Mouse (Mus musculus) liver, embryonic 11.5 days (tissue): Measurements from ENCODE around the gene Washc1. TPM values are rescaled to one million over a fixed set of nuclear protein-coding genes. Genes with fewer than 3 reads are reported as not detected.
"Not testable (repeated sequence)": the region's sequence is repeated elsewhere in the genome, so short reads cannot be mapped to it uniquely, and the experiment has no call there.

Experiments used
- ATAC-seq: fragments of 200-750 bp; cut with Nextera tagmentation; replicated peaks from 2 replicates; pipeline ENCODE4 v1.8.0; 2017; ENCODE audit warnings: moderate number of reproducible peaks, mild to moderate bottlenecking, moderate TSS enrichment, moderate library complexity; ENCODE audit not compliant: low FRiP score
- DNase-seq: peaks from one replicate; pipeline ENCODE4 v3.0.0-alpha.2; 2017; ENCODE audit warnings: low spot score
- H3K27ac ChIP-seq: fragments of 300-500 bp; sonication (generic); 2 replicates; pipeline ENCODE4 v1.5.1; 2014; ENCODE audit warnings: mild to moderate bottlenecking, low read depth, low read length, control low read depth
- H3K27me3 ChIP-seq: fragments of 300-500 bp; sonication (generic); replicated peaks from 2 replicates; pipeline ENCODE4 v1.6.1; 2014; ENCODE audit warnings: low read length, mixed read lengths; ENCODE audit not compliant: control insufficient read depth, insufficient read depth
- H3K36me3 ChIP-seq: fragments of 300-500 bp; sonication (generic); 2 replicates; pipeline ENCODE4 v1.6.1; 2014; ENCODE audit warnings: mild to moderate bottlenecking, low read length, moderate library complexity, mixed read lengths; ENCODE audit not compliant: control insufficient read depth, insufficient read depth
- H3K4me1 ChIP-seq: fragments of 300-500 bp; sonication (generic); replicated peaks from 2 replicates; pipeline ENCODE4 v1.6.1; 2014; ENCODE audit warnings: low read length, mixed read lengths; ENCODE audit not compliant: control insufficient read depth, insufficient read depth
- H3K4me2 ChIP-seq: fragments of 300-500 bp; sonication (generic); 2 replicates; pipeline ENCODE4 v1.6.1; 2014; ENCODE audit warnings: mild to moderate bottlenecking, control low read depth, moderate library complexity
- H3K4me3 ChIP-seq: fragments of 300-500 bp; sonication (generic); 2 replicates; pipeline ENCODE4 v1.5.1; 2014; ENCODE audit warnings: low read depth, low read length, control low read depth
- H3K9ac ChIP-seq: fragments of 300-500 bp; sonication (generic); 2 replicates; pipeline ENCODE4 v1.6.1; 2014; ENCODE audit warnings: low read depth, low read length, control low read depth
- H3K9me3 ChIP-seq: fragments of 300-500 bp; sonication (generic); 2 replicates; pipeline ENCODE4 v1.6.1; 2016; ENCODE audit warnings: low read length, inconsistent platforms, mixed read lengths; ENCODE audit not compliant: control insufficient read depth
- WGBS: fragments of 180-500 bp; shearing (Covaris S2); extraction: QIAGEN DNeasy Blood & Tissue Kit; methylation state at CpG from one replicate; pipeline ENCODE4 v1.1.7; 2014; 5-methylcytosine and 5-hydroxymethylcytosine counted together
- polyA plus RNA-seq: library from polyadenylated mRNA; unstranded; fragments of >200 nt; fragmentation: Nextera tagmentation; extraction: Ambion mirVana; gene quantifications from 2 replicates; pipeline ENCODE4 v1.2.1, GENCODE M21; 2014

Gene Washc1
- polyA plus RNA-seq, 1 experiment from 2014 or later = 31.5 TPM

- peak within 1 kb of the TSS; percentile 85 for H3K9ac ChIP-seq
- H3K27ac ChIP-seq = peak within 1 kb of the TSS; percentile 93
- DNase-seq (peak; percentile 95), ATAC-seq (peak; percentile 88)
- 6% methylated on average over 45 of the region's 45 CpGs for WGBS
- H3K27me3 ChIP-seq = no peaks in the 10 kb centered on the region
- H3K4me1 ChIP-seq = 0 out of 2 replicates have a peak, but pooled peaks cover 9% of the 10 kb centered on the region
- peaks cover 25% of the 10 kb centered on the region for H3K36me3 ChIP-seq
- H3K9me3 ChIP-seq = no peaks in the 10 kb centered on the region
- H3K4me2 ChIP-seq = peak within 1 kb of the TSS; percentile 79
- H3K4me3 ChIP-seq = peak within 1 kb of the TSS; percentile 77
Observed at GRCm38 (mm10) chr17:66123066-66123815, 11.9 kb downstream of the Washc1 start, which contains the start of gene Ddx11. Gene Ddx11 (plus strand): TSS chr17:66123520.

- peak overlapping the region; percentile 77 for H3K4me3 ChIP-seq
- H3K9me3 ChIP-seq = no peaks in the 10 kb centered on the region
- peak overlapping the region; percentile 79 for H3K4me2 ChIP-seq
- ATAC-seq = peak; percentile 32
- H3K27ac ChIP-seq = peak overlapping the region; percentile 93
- WGBS = 1% methylated on average over 20 of the region's 20 CpGs
- peak overlapping the region; percentile 85 for H3K9ac ChIP-seq
- no peaks in the 10 kb centered on the region for H3K27me3 ChIP-seq
- DNase-seq = peak; percentile 38
- H3K36me3 ChIP-seq = peaks cover 23% of the 10 kb centered on the region
- H3K4me1 ChIP-seq = 0 out of 2 replicates have a peak, but pooled peaks cover 9% of the 10 kb centered on the region
Observed at GRCm38 (mm10) chr17:66123816-66124610, 12.7 kb downstream of the Washc1 start.

DNA sequence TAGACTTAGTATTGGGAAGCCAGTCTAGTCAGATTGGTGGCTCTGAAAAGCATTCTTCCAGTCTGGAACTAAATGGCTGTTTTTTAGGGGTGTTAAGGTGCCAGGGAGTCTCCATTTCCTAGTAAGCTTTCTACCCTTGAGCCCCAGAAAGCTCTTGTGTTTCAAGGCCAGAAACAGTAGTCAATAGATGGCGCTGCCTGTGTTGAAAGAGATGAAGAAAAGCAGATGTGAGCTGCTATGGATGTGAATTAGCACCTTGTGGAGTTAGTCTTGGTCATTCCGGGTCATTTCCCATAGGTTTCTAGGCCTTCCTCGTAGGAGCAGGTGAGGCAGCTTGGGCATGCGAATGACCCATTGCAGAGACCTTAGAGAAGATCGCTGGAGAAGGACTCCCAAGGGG lies 13.9 kb downstream of the Washc1 start:
- no peak overlapping the region for H3K9ac ChIP-seq
- peaks cover 16% of the 10 kb centered on the region; the same call in 1 of the 2 replicates for H3K36me3 ChIP-seq
- no peak overlapping the region for H3K27ac ChIP-seq
- ATAC-seq = no peak
- H3K4me2 ChIP-seq = peak overlapping the region; percentile 79
- H3K4me1 ChIP-seq = 0 out of 2 replicates have a peak, but pooled peaks cover 9% of the 10 kb centered on the region
- 74% methylated on average over 5 of the region's 5 CpGs for WGBS
- no peak for DNase-seq
- no peaks in the 10 kb centered on the region for H3K27me3 ChIP-seq
- no peaks in the 10 kb centered on the region for H3K9me3 ChIP-seq
- no peak overlapping the region for H3K4me3 ChIP-seq

DNA sequence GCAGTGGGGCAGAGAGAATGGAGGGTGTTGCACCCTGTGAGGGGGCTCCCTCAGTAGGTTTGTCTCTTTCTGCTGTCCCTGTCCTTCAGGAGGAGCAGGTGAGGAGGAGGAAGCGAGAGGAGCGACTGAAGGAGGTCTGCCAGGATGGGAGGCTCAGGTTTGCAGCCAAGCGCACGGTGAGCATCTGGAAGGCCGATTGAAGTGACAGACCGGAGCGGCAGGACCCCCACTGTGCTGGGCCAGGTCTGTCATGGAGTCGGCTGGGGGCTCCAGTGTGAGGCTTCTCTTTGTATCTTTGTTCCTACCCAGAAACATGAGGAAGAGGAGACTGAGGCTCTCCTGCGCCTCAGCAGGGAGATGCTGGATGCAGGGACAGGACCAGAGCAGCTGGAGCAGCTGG lies 19.0 kb downstream of the Washc1 start:
- H3K9ac ChIP-seq = no peak overlapping the region
- H3K4me1 ChIP-seq = no peaks in the 10 kb centered on the region
- no peaks in the 10 kb centered on the region for H3K27me3 ChIP-seq
- DNase-seq (no peak), ATAC-seq (no peak)
- no peaks in the 10 kb centered on the region for H3K9me3 ChIP-seq
- peaks cover 53% of the 10 kb centered on the region for H3K36me3 ChIP-seq
- no peak overlapping the region for H3K27ac ChIP-seq
- H3K4me2 ChIP-seq = no peak overlapping the region
- H3K4me3 ChIP-seq = no peak overlapping the region
- WGBS = 92% methylated on average over 9 of the region's 9 CpGs

GRCm38 (mm10) chr17:66131212-66131611 lies 19.9 kb downstream of the Washc1 start:
- DNase-seq = no peak
- H3K9me3 ChIP-seq = no peaks in the 10 kb centered on the region
- H3K4me3 ChIP-seq = no peak overlapping the region
- no peaks in the 10 kb centered on the region for H3K4me1 ChIP-seq
- ATAC-seq = 0 out of 2 replicates have a peak, but pooled peaks have one; percentile 39
- no peaks in the 10 kb centered on the region for H3K27me3 ChIP-seq
- no peak overlapping the region for H3K27ac ChIP-seq
- H3K4me2 ChIP-seq = no peak overlapping the region
- WGBS = 91% methylated on average over 4 of the region's 4 CpGs
- H3K36me3 ChIP-seq = peaks cover 59% of the 10 kb centered on the region
- no peak overlapping the region for H3K9ac ChIP-seq

- H3K27ac ChIP-seq, DNase-seq, H3K4me3 ChIP-seq, H3K9ac ChIP-seq, H3K4me2 ChIP-seq, H3K9me3 ChIP-seq, H3K27me3 ChIP-seq, H3K4me1 ChIP-seq: not testable (repeated sequence)
- H3K36me3 ChIP-seq = peaks cover 20% of the 10 kb centered on the region
- peak; percentile 66 for ATAC-seq
- WGBS = 85% methylated on average over 5 of the region's 8 CpGs
Observed at GRCm38 (mm10) chr17:66152706-66153662, 41.6 kb downstream of the Washc1 start.

DNA sequence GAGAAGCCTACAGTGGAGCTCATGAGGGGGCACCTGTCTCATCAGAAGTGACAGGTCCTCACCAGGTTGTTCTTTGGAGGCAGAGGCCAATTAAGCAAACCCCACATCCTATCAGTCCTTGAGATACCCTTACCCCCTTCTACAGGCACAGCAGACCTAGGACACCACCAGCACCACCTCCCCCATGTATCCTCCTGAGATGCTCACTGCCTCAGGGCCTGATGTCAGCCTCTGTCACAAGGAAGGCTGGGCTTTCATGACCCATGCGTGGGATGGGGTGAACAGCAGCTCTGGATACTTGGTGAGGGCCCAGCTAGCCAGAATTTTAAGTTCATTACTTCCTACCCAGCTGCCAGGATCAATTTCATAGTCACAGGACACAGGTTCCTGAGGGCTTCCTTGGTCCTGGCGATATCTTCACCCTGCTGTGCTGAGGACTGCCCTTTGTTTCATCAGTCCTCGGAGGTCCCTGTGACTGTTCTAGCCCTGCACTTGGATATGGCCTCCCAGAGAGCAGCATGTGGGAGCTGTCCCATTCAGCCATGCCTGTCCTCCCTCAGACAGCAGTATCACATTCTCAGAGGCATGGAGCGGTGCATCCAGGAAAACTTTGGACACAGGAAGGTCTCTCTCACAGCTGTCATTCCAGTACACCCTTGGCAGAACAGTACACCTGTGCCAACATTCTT lies 42.5 kb downstream of the Washc1 start:
- DNase-seq, H3K9me3 ChIP-seq, H3K9ac ChIP-seq, H3K4me1 ChIP-seq, H3K4me2 ChIP-seq, ATAC-seq, H3K27me3 ChIP-seq, H3K27ac ChIP-seq, H3K4me3 ChIP-seq: not testable (repeated sequence)
- 90% methylated on average over 4 of the region's 4 CpGs for WGBS
- peaks cover 11% of the 10 kb centered on the region; the same call in 1 of the 2 replicates for H3K36me3 ChIP-seq
